Comparison of ENCODE assay signal across 21 mouse cellular contexts in the genomic region with DNA sequence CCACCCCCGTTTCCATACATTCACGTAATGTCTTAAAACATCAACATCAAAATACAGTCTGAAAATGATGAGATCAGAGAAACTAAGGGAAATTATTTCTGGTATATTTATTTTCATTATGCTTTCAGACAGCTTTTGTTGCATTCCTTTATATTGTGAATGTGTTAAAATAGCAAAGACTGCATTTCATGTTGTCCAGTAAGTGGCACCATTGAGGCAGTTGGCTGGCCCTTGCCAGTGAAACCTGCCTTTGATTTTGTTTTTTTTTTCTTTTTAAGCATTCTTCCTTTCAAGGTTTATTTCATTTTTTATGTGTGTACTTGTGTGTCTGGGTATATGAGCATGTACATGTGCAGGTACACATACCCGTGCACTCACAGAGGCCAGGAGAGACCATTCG. TPM values are rescaled to one million over a fixed set of nuclear protein-coding genes. Genes with fewer than 3 reads are reported as not detected.
"Had no signal": no experiment of that assay in that cellular context is flagged by ENCODE, and none has a peak within 500 bp of the region (broad histone marks: within the 10 kb centered on the region; RNA-seq: fewer than 3 reads in every experiment).

No protein-coding gene starts in this region.

- H3K4me2 ChIP-seq: limb, embryonic 12.5 days; neural tube, embryonic 13.5 days had no signal

- H3K9me3 ChIP-seq: limb, embryonic 12.5 days; midbrain, embryonic 10.5 days; neural tube, embryonic 13.5 days had no signal

- H3K27me3 ChIP-seq: limb, embryonic 12.5 days; neural tube, embryonic 13.5 days had no signal

- H3K27ac ChIP-seq: limb, embryonic 12.5 days; liver, embryonic 14.5 days; midbrain, embryonic 10.5 days; neural tube, embryonic 13.5 days had no signal

- H3K4me3 ChIP-seq: limb, embryonic 12.5 days; midbrain, embryonic 10.5 days; neural tube, embryonic 13.5 days had no signal

- H3K4me1 ChIP-seq: limb, embryonic 12.5 days; midbrain, embryonic 10.5 days; neural tube, embryonic 13.5 days had no signal

- ATAC-seq: inflammation-experienced regulatory T-cells, adult 6 months had no signal

- H3K9ac ChIP-seq: limb, embryonic 12.5 days; liver, embryonic 14.5 days; neural tube, embryonic 13.5 days had no signal

- DNase-seq: kidney, adult 18-20 months; kidney, postnatal 10 days; kidney, postnatal 4 days; liver; lung, adult 2 months; midbrain, embryonic 14.5 days; retina, postnatal 1 day; right cerebral cortex, postnatal 4 days; spleen, adult 18-20 months; thymus, postnatal 36 days had no signal

RNA-seq across cellular contexts. Expression of gene Slc51b, which starts 21.9 kb away (rescaled TPM):
- total RNA-seq: layer of hippocampus, adult 8-10 months; layer of hippocampus, postnatal 25 days; left cerebral cortex, postnatal 36 days; megakaryocyte progenitor cell, adult 5-6 weeks had no signal
- polyA plus RNA-seq: inflammation-experienced regulatory T-cells, adult 6 months; limb, embryonic 12.5 days; lung, adult 2 months; midbrain, embryonic 10.5 days; midbrain, embryonic 14.5 days; neural tube, embryonic 13.5 days; stomach, embryonic 14.5 days; testis, adult 2 months had no signal

RNA-seq across cellular contexts. Expression of gene Rasl12, which starts 46.4 kb away (rescaled TPM):
- total RNA-seq: megakaryocyte progenitor cell, adult 5-6 weeks had no signal

RNA-seq across cellular contexts. Expression of gene Kbtbd13, which starts 53.2 kb away (rescaled TPM):
- polyA plus RNA-seq: inflammation-experienced regulatory T-cells, adult 6 months had no signal
